ENCODE assay signal across 31 mouse cellular contexts in the genomic region with DNA sequence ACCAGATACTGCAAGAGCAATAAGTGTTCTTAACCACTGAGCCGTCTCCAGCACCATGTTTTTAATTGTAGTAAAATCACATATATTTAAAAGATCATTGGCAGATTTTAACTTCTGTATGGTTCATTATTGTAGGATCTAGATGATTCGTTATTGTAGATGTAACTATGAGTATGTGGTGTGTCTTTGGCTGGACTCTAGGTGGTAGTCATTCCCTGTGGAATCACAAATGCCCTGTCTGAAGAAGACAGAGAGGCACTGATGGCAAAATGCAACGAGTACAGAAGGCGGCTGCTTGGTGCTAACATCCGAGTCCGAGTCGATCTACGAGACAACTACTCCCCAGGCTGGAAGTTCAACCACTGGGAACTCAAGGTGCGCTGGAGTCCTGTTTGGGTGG. TPM values are rescaled to one million over a fixed set of nuclear protein-coding genes. Genes with fewer than 3 reads are reported as not detected.
DNase-seq lines count a peak whose midpoint lies in the region; ATAC-seq and TF ChIP-seq lines count a peak whose summit lies in the region.
"Had no signal": no experiment of that assay in that cellular context is flagged by ENCODE, and none has a peak within 500 bp of the region (broad histone marks: within the 10 kb centered on the region; RNA-seq: fewer than 3 reads in every experiment).

No protein-coding gene starts in this region.

- H3K27ac ChIP-seq in forebrain, postnatal 0 days (ENCODE audit: low read depth, low read length): no peak overlapping the region
- H3K27ac ChIP-seq in forebrain, embryonic 15.5 days (replicated peaks): no peak overlapping the region
- no peak overlapping the region for H3K27ac ChIP-seq in layer of hippocampus, adult 2 months
- H3K27ac ChIP-seq: heart, embryonic 10.5 days; heart, embryonic 15.5 days; hindbrain, embryonic 12.5 days; kidney, embryonic 15.5 days; limb, embryonic 13.5 days; macrophage; midbrain, embryonic 13.5 days; neural tube, embryonic 15.5 days had no signal

- H3K36me3 ChIP-seq in forebrain, postnatal 0 days (ENCODE audit: insufficient read depth): peaks cover 74% of the 10 kb centered on the region
- peaks cover 67% of the 10 kb centered on the region for H3K36me3 ChIP-seq in forebrain, embryonic 15.5 days

- DNase-seq in forebrain, postnatal 0 days: peak; percentile 27
- no peak for DNase-seq in layer of hippocampus, adult 2 months (ENCODE audit: low spot score in 2 of 2)
- DNase-seq in layer of hippocampus, adult 9-10 months (ENCODE audit: low spot score): no peak
- peak; percentile 43 for DNase-seq in retina, postnatal 1 day
- no peak for DNase-seq in retina, embryonic 14.5 days (ENCODE audit: low spot score)
- no peak for DNase-seq in embryo, embryonic 11 days
- DNase-seq: adrenal gland, postnatal 25 days; cerebellum, adult 8-10 months; cerebellum, postnatal 25 days; gastrocnemius, postnatal 14 days; heart, postnatal 36 days; kidney, adult 18-20 months; kidney, postnatal 4 days; layer of hippocampus, adult 9-11 months; lung, adult 2 months; lung, postnatal 10 days; right cerebral cortex, adult 18-20 months; right cerebral cortex, postnatal 4 days; thymus, adult 2 months; thymus, postnatal 36 days had no signal

- WGBS in forebrain, postnatal 0 days: 82% methylated on average over 9 of the region's 9 CpGs
- 85% methylated on average over 9 of the region's 9 CpGs for WGBS in forebrain, embryonic 15.5 days

- H3K27me3 ChIP-seq in forebrain, postnatal 0 days (ENCODE audit: insufficient read depth, low read length): no peaks in the 10 kb centered on the region
- H3K27me3 ChIP-seq in forebrain, embryonic 15.5 days: no peaks in the 10 kb centered on the region
- H3K27me3 ChIP-seq: heart, embryonic 15.5 days; hindbrain, embryonic 12.5 days; kidney, embryonic 15.5 days; limb, embryonic 13.5 days; midbrain, embryonic 13.5 days; neural tube, embryonic 15.5 days had no signal

- TF ChIP-seq CTCF in forebrain, postnatal 0 days (IDR thresholded peaks at IDR 0.05; ENCODE audit: low read depth): peak; percentile 49
- peak; percentile 65 for TF ChIP-seq CTCF in layer of hippocampus, adult 2 months (conservative IDR thresholded peaks at IDR 0.05)

- no peaks in the 10 kb centered on the region for H3K4me1 ChIP-seq in forebrain, postnatal 0 days (ENCODE audit: insufficient read depth)
- H3K4me1 ChIP-seq in forebrain, embryonic 15.5 days: no peaks in the 10 kb centered on the region
- H3K4me1 ChIP-seq: heart, embryonic 10.5 days; heart, embryonic 15.5 days; hindbrain, embryonic 12.5 days; kidney, embryonic 15.5 days; limb, embryonic 13.5 days; midbrain, embryonic 13.5 days; neural tube, embryonic 15.5 days had no signal

- no peak overlapping the region for H3K4me3 ChIP-seq in forebrain, postnatal 0 days (ENCODE audit: low read depth, low read length)
- no peak overlapping the region for H3K4me3 ChIP-seq in forebrain, embryonic 15.5 days
- no peak overlapping the region for H3K4me3 ChIP-seq in layer of hippocampus, adult 2 months
- H3K4me3 ChIP-seq: heart, embryonic 10.5 days; heart, embryonic 15.5 days; hindbrain, embryonic 12.5 days; kidney, embryonic 15.5 days; limb, embryonic 13.5 days; midbrain, embryonic 13.5 days; neural tube, embryonic 15.5 days had no signal

- no peak overlapping the region for H3K9ac ChIP-seq in forebrain, postnatal 0 days
- no peak overlapping the region for H3K9ac ChIP-seq in forebrain, embryonic 15.5 days (replicated peaks)
- H3K9ac ChIP-seq: heart, embryonic 15.5 days; hindbrain, embryonic 12.5 days; kidney, embryonic 15.5 days; limb, embryonic 13.5 days; midbrain, embryonic 13.5 days; neural tube, embryonic 15.5 days had no signal

- ATAC-seq in forebrain, postnatal 0 days: no peak
- ATAC-seq in forebrain, embryonic 15.5 days (replicated peaks): no peak
- ATAC-seq: CD4-positive, CD25-positive, alpha-beta regulatory T cell, adult 4 months; midbrain, embryonic 13.5 days had no signal

- H3K4me2 ChIP-seq in forebrain, postnatal 0 days (ENCODE audit: low read depth): no peak overlapping the region
- no peak overlapping the region for H3K4me2 ChIP-seq in forebrain, embryonic 15.5 days (replicated peaks)
- H3K4me2 ChIP-seq: heart, embryonic 15.5 days; hindbrain, embryonic 12.5 days; kidney, embryonic 15.5 days; limb, embryonic 13.5 days; midbrain, embryonic 13.5 days; neural tube, embryonic 15.5 days had no signal

- no peaks in the 10 kb centered on the region for H3K9me3 ChIP-seq in forebrain, postnatal 0 days (ENCODE audit: low read length)
- H3K9me3 ChIP-seq in forebrain, embryonic 15.5 days: no peaks in the 10 kb centered on the region
- H3K9me3 ChIP-seq: heart, embryonic 10.5 days; heart, embryonic 15.5 days; hindbrain, embryonic 12.5 days; kidney, embryonic 15.5 days; limb, embryonic 13.5 days; midbrain, embryonic 13.5 days; neural tube, embryonic 15.5 days had no signal

RNA-seq across cellular contexts. Expression of a gene that starts 36.6 kb away (rescaled TPM):
- total RNA-seq in forebrain, postnatal 0 days (2014; rRNA removed): 12.9 and 15.8 TPM in 2 replicates
- 3.2 and 5.0 TPM in 2 replicates for polyA plus RNA-seq in forebrain, postnatal 0 days (2015; fragmentation: Nextera tagmentation; extraction: Ambion mirVana)
- 9.9 and 11.4 TPM in 2 replicates for polyA plus RNA-seq in forebrain, embryonic 15.5 days (2015; fragmentation: Nextera tagmentation; extraction: Ambion mirVana)
- 1 to 10 TPM; 8.5 to 9.0 TPM for total RNA-seq in layer of hippocampus, adult 2 months (2021)
- total RNA-seq: adrenal gland, postnatal 25 days; granulocyte monocyte progenitor cell, adult 5-6 weeks; heart, postnatal 36 days had no signal
- polyA plus RNA-seq: CD4-positive, CD25-positive, alpha-beta regulatory T cell, adult 4 months; lung, adult 2 months; macrophage had no signal

RNA-seq across cellular contexts. Expression of a gene that starts 55.2 kb away (rescaled TPM):
- total RNA-seq in forebrain, postnatal 0 days (2014; rRNA removed): 94.9 and 114 TPM in 2 replicates
- 109 and 121 TPM in 2 replicates for polyA plus RNA-seq in forebrain, postnatal 0 days (2015; fragmentation: Nextera tagmentation; extraction: Ambion mirVana)
- 144 and 150 TPM in 2 replicates for polyA plus RNA-seq in forebrain, embryonic 15.5 days (2015; fragmentation: Nextera tagmentation; extraction: Ambion mirVana)
- 10 to 100 TPM; 65.2 to 69.5 TPM for total RNA-seq in layer of hippocampus, adult 2 months (2021)

Comparison
In these comparisons a context has a peak if more than half of its experiments do, and no peak if none do; other contexts are left out.
1. DNase-seq: peak in forebrain, postnatal 0 days (single experiment) and retina, postnatal 1 day (single experiment); none in layer of hippocampus, adult 2 months (0 of 2), layer of hippocampus, adult 9-10 months (single experiment), retina, embryonic 14.5 days (single experiment) and embryo, embryonic 11 days (single experiment).